Mouse (Mus musculus) stomach, embryonic 15.5 days (tissue): Measurements from ENCODE around the gene Zbtb7a. TPM values are rescaled to one million over a fixed set of nuclear protein-coding genes. Genes with fewer than 3 reads are reported as not detected.

Experiments
- ATAC-seq: fragments of 200-750 bp; cut with Nextera tagmentation; 2 replicates; pipeline ENCODE4 v1.8.0; 2017; ENCODE audit warnings: low read depth, moderate number of reproducible peaks, moderate TSS enrichment; ENCODE audit not compliant: insufficient read depth, low FRiP score
- H3K27ac ChIP-seq: fragments of 300-500 bp; sonication (generic); 2 replicates; pipeline ENCODE4 v1.5.1; 2015; ENCODE audit warnings: mild to moderate bottlenecking, inconsistent platforms
- H3K27me3 ChIP-seq: fragments of 300-500 bp; sonication (generic); replicated peaks from 2 replicates; pipeline ENCODE4 v1.6.1; 2015; ENCODE audit warnings: inconsistent platforms
- H3K36me3 ChIP-seq: fragments of 300-500 bp; sonication (generic); 2 replicates; pipeline ENCODE4 v1.6.1; 2015; ENCODE audit warnings: inconsistent platforms
- H3K4me1 ChIP-seq: fragments of 300-500 bp; sonication (generic); 2 replicates; pipeline ENCODE4 v1.6.1; 2015; ENCODE audit warnings: inconsistent platforms
- H3K4me2 ChIP-seq: fragments of 300-500 bp; sonication (generic); 2 replicates; pipeline ENCODE4 v1.6.1; 2015; ENCODE audit warnings: mild to moderate bottlenecking, inconsistent platforms
- H3K4me3 ChIP-seq: fragments of 300-500 bp; sonication (generic); replicated peaks from 2 replicates; pipeline ENCODE4 v1.5.1; 2015; ENCODE audit warnings: inconsistent platforms
- H3K9ac ChIP-seq: fragments of 300-500 bp; sonication (generic); 2 replicates; pipeline ENCODE4 v1.6.1; 2015; ENCODE audit warnings: inconsistent platforms
- H3K9me3 ChIP-seq: fragments of 300-500 bp; sonication (generic); 2 replicates; pipeline ENCODE4 v1.6.1; 2016; ENCODE audit warnings: inconsistent platforms
- WGBS: fragments of 180-500 bp; shearing (Covaris S2); methylation state at CpG from one replicate; pipeline ENCODE4 v1.1.7; 2015; 5-methylcytosine and 5-hydroxymethylcytosine counted together
- polyA plus RNA-seq: library from polyadenylated mRNA; unstranded; fragments of >200 nt; fragmentation: Nextera tagmentation; extraction: Ambion mirVana; gene quantifications from 2 replicates; pipeline ENCODE4 v1.2.1, GENCODE M21; 2015

Gene Zbtb7a
- polyA plus RNA-seq, 1 experiment from 2014 or later: 60.1 TPM

DNA sequence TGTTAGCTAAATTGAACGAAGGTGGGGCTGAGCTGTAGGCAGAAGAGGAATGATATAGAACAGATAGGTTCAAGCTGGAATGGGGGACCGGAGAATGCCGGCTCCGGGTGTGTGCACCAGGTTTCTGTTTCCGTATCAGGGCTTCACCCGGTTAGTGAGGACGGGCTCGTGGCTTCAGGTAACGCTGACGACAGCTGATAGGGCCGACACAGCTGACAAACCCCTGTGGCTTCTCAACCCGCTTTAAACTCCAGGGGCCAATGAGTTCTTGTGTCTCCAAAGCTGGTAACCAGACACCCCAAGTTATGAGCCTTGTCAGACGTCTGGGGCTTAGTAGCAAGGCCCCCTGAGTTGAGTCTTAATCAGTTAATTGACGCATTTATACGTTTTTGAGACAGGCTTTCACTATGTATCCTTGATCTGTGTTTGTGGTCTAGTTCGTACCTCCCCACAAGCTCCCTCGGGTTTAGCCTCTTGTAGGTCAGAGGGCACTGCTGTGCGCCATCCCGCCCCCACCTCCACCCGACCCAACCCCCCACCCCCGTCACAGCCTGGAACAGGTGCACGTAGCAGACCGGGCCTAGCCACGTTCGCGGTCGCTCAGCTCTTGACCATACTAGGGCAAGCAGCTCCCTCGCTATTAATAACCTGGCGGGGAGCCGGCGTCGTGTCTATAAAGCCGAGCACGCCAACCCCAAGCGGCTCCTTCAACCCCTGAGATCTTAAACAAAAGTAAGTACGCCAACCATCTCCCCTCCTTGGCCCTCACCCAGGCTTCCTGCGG lies 59.2 kb downstream of the Zbtb7a start:
- Histone ChIP-seq H3K27ac (peak overlapping the region; percentile 69), H3K36me3 (peaks cover 17% of the 10 kb centered on the region; the same call in 1 of the 2 replicates), H3K4me3 (peak overlapping the region; percentile 15), H3K9ac (no peak overlapping the region), H3K4me1 (peaks cover 37% of the 10 kb centered on the region), H3K9me3 (no peaks in the 10 kb centered on the region), H3K27me3 (peaks cover 24% of the 10 kb centered on the region), H3K4me2 (peak overlapping the region; percentile 26; the same call in 1 of the 2 replicates)
- no peak for ATAC-seq
- 10% methylated on average over 37 of the region's 37 CpGs for WGBS

DNA sequence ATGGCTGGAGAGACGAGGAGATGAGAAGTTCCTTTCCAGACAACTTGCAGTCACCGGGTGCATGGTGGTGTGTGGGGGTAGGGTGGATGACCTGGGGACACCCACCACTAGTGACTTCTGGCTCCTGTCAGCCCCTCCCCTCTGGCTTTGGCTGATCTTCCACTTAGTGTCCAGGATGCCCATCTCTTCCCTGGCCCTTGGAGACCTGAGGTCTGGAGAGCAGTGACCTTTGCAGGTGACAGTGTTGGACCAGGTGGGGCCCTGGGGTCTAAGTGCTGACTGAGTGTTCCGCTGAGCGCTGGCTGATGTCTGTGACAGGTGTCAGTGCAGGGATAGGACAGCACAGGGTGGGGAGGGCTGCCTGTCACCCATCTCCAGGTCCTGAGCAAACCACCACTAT lies 60.3 kb downstream of the Zbtb7a start:
- Histone ChIP-seq H3K4me3 (peak overlapping the region; percentile 15), H3K27me3 (peaks cover 24% of the 10 kb centered on the region), H3K36me3 (peaks cover 10% of the 10 kb centered on the region; the same call in 1 of the 2 replicates), H3K4me2 (peak overlapping the region; percentile 26; the same call in 1 of the 2 replicates), H3K9me3 (no peaks in the 10 kb centered on the region), H3K4me1 (peaks cover 37% of the 10 kb centered on the region), H3K27ac (peak overlapping the region; percentile 45; the same call in 1 of the 2 replicates), H3K9ac (no peak overlapping the region)
- ATAC-seq: no peak
- WGBS: 58% methylated on average over 4 of the region's 4 CpGs

- peaks cover 24% of the 10 kb centered on the region for H3K4me1 ChIP-seq
- H3K27ac ChIP-seq: no peak overlapping the region
- H3K36me3 ChIP-seq: no peaks in the 10 kb centered on the region
- no peak overlapping the region for H3K4me2 ChIP-seq
- peaks cover 24% of the 10 kb centered on the region for H3K27me3 ChIP-seq
- H3K4me3 ChIP-seq: no peak overlapping the region
- no peak for ATAC-seq
- H3K9ac ChIP-seq: no peak overlapping the region
- 63% methylated on average over 11 of the region's 11 CpGs for WGBS
- H3K9me3 ChIP-seq: no peaks in the 10 kb centered on the region
Observed at GRCm38 (mm10) chr10:81196470-81197065, 61.5 kb downstream of the Zbtb7a start.

DNA sequence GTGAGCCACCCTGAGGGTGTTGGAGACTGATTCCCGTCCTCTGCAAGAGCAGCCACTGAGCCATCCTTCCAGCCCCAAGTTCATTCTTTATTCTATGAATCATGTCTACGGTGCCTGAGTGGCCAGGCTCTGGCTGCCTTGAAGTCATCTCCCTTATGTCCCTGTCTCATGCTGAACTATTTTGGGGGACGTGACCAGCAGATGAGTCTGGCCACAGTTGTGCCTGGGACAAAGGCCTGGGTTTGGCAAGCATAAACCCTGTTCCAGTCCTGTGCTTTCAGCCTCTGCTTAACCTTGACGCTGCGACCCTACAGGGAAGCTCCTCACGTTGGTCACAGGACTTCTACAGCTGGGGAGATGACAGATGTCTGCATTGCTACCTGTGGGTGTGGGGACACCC lies 62.3 kb downstream of the Zbtb7a start:
- Histone ChIP-seq H3K27ac (no peak overlapping the region), H3K27me3 (peaks cover 24% of the 10 kb centered on the region), H3K9me3 (no peaks in the 10 kb centered on the region), H3K36me3 (no peaks in the 10 kb centered on the region), H3K4me2 (no peak overlapping the region), H3K9ac (no peak overlapping the region; the same call in 1 of the 2 replicates), H3K4me3 (no peak overlapping the region), H3K4me1 (peaks cover 18% of the 10 kb centered on the region)
- ATAC-seq: no peak
- WGBS: 54% methylated on average over 6 of the region's 6 CpGs

DNA sequence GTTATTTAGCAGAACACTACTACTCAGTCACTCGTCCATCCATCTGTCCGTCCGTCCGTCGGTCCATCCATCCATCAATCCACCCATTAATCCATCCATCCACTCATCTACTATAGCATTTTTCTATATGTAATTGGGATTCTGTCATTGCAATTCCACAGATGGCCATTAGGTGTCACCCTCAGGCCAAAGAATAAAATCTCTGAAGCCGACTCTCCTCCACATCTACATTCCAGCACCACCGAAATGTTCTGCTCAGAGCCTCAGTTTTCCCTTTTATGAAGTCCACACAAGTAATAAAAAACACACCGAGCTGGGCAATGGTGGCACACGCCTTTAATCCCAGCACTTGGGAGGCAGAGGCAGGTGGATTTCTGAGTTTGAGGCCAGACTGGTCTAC lies 63.2 kb downstream of the Zbtb7a start:
- H3K4me3 ChIP-seq: no peak overlapping the region
- no peaks in the 10 kb centered on the region for H3K9me3 ChIP-seq
- no peak for ATAC-seq
- no peak overlapping the region for H3K9ac ChIP-seq
- H3K27ac ChIP-seq: no peak overlapping the region
- peaks cover 12% of the 10 kb centered on the region for H3K4me1 ChIP-seq
- no peaks in the 10 kb centered on the region for H3K36me3 ChIP-seq
- H3K27me3 ChIP-seq: peaks cover 24% of the 10 kb centered on the region
- no peak overlapping the region for H3K4me2 ChIP-seq
- WGBS: 2% methylated on average over 9 of the region's 9 CpGs

GRCm38 (mm10) chr10:81198990-81199389 lies 64.0 kb downstream of the Zbtb7a start:
- Histone ChIP-seq H3K4me3 (no peak overlapping the region), H3K9me3 (no peaks in the 10 kb centered on the region), H3K36me3 (no peaks in the 10 kb centered on the region), H3K4me2 (no peak overlapping the region), H3K27me3 (peaks cover 21% of the 10 kb centered on the region), H3K9ac (no peak overlapping the region), H3K27ac (no peak overlapping the region), H3K4me1 (peaks cover 8% of the 10 kb centered on the region)
- ATAC-seq: no peak
- 87% methylated on average over 6 of the region's 6 CpGs for WGBS

DNA sequence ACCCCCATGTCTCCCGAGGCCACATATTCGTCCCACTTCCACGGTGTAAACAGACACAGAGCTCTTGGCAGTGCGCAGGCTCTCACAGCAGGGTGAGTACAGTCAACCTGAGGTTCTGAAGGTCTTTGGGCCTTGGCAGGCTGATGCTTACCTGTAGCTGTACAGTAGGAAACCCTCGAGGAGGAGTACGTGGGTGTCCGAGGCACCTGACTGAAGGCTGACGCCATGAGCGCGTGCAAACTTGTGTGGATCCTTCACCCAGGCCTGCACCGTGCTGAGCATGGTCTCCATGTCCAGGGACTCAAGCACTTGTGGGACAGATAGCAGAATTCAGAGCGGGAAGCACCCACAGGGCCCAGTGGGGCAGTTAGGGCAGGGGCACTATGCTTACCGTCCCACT lies 65.1 kb downstream of the Zbtb7a start:
- no peak overlapping the region for H3K4me3 ChIP-seq
- H3K27ac ChIP-seq: no peak overlapping the region
- H3K36me3 ChIP-seq: no peaks in the 10 kb centered on the region
- H3K27me3 ChIP-seq: peaks cover 11% of the 10 kb centered on the region
- H3K4me1 ChIP-seq: no peaks in the 10 kb centered on the region
- 82% methylated on average over 13 of the region's 13 CpGs for WGBS
- no peak overlapping the region for H3K9ac ChIP-seq
- H3K9me3 ChIP-seq: no peaks in the 10 kb centered on the region
- no peak for ATAC-seq
- H3K4me2 ChIP-seq: no peak overlapping the region

GRCm38 (mm10) chr10:81200605-81201287 lies 65.7 kb downstream of the Zbtb7a start:
- H3K4me1 ChIP-seq: no peaks in the 10 kb centered on the region
- ATAC-seq: no peak
- H3K27ac ChIP-seq: no peak overlapping the region
- no peak overlapping the region for H3K4me2 ChIP-seq
- H3K9me3 ChIP-seq: no peaks in the 10 kb centered on the region
- peaks cover 7% of the 10 kb centered on the region for H3K27me3 ChIP-seq
- no peak overlapping the region for H3K9ac ChIP-seq
- 69% methylated on average over 20 of the region's 20 CpGs for WGBS
- H3K36me3 ChIP-seq: no peaks in the 10 kb centered on the region
- no peak overlapping the region for H3K4me3 ChIP-seq

DNA sequence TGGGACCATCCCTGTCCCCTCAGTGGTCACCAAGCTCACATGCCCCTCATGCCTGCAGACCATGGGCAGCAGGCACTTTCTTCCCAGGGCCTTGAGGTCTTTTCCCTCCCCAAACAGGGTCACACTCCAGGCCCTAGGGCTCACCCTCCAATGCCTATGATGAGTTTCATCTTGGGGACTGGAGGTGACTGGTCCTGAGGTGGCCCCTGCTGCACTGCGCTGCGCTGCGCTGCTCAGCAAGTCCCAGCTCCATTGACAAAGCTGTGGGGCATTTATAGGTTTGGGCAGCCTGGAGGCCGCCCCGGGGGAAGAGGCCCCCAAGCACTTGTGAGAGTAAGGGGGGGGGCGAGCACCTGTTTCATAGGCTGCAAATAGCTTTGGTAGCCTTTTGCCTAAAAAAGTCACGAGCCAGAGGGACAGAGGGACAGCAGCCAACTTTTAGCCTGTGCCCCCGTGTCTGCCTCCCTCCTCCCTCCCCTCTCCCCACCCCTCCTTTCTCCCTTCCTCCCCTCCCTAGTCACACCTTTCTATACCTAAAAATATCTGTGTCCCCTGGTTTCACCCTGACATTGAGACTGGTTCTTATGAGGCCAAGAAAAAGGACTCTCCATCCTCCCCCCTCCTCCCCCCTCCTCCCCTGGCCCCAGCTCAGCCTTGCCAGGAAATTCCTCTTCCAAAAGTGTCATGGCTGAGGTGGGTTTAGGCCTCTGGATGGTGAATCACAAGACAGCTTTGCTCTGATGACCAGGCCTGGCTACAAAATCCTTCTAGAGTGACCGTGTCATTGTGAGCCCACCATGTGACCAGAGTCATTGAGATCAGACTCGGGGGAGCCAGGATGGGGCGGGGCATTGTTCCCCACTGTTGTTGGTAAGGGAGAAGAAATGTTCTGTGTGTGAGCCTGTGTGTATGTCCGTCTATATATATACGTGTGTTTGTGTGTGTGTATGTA lies 67.1 kb downstream of the Zbtb7a start, which contains the start of gene Nmrk2:
TSS of gene Nmrk2 (minus strand) at position 245 of the 952 bp plus-strand sequence.
- H3K27me3 ChIP-seq: no peaks in the 10 kb centered on the region; the same call in 1 of the 2 replicates
- H3K9ac ChIP-seq: no peak within 1 kb of the TSS
- ATAC-seq: no peak
- H3K27ac ChIP-seq: no peak within 1 kb of the TSS
- 62% methylated on average over 13 of the region's 13 CpGs for WGBS
- no peak within 1 kb of the TSS for H3K4me3 ChIP-seq
- H3K36me3 ChIP-seq: no peaks in the 10 kb centered on the region
- no peaks in the 10 kb centered on the region for H3K9me3 ChIP-seq
- H3K4me1 ChIP-seq: no peaks in the 10 kb centered on the region
- H3K4me2 ChIP-seq: no peak within 1 kb of the TSS
